Mouse (Mus musculus): ENCODE measurements around the gene Tbl3. TPM values are rescaled to one million over a fixed set of nuclear protein-coding genes. Genes with fewer than 3 reads are reported as not detected.

The Tbl3 gene
- total RNA-seq (2014; rRNA removed; ENCODE audit: low replicate concordance) (33.9 and 42.2 TPM in 2 replicates), polyA plus RNA-seq (2015; fragmentation: Nextera tagmentation; extraction: Ambion mirVana) (27.2 and 30.1 TPM in 2 replicates)

DNA sequence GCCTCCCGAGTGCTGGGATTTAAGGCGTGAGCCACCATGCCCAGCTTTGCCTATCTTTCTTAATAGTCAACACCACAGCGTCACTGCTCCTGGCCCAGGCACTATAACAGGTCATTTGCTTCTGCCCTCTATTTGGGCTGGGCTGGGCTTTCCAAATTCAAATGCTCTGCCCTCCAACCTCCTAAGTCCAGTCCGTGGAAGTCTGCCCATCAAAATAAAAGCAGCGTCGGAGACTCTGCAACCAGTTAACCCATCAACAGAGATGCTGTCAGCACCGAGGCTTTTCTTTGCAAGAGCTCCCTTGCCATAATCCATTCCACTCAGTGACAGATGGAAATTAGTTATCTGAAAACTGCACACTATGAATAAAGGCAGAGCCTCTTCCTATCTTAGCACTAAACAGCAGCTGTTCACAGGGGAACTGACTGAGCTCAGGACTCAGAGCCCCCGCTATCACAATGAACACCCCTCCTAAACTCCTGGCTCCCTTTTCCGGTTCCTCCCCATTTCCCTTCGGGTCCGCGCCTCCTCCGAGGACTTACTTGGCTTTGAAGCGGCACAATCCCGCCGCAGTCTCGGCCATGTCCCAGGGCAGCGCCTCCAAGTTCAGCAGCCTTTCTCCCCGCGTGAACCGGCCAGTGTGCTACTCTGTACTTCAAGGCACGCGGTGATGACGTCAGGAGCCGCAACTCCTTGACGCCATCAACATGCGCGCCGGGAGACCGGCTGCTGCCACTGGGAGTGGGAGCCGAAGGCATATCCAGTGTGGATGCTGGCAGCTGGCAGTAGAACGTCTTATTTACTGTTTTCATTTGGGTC is at the start of gene Tbl3:
Tbl3 (minus strand) TSS at position 679 of the 819 bp plus-strand sequence.
- peak within 1 kb of the TSS; percentile 79 for H3K27ac ChIP-seq (ENCODE audit: low read depth)
- 2% methylated on average over 32 of the region's 32 CpGs for WGBS
- TF ChIP-seq CTCF (IDR thresholded peaks at IDR 0.05; ENCODE audit: low read depth), result 0 out of 2 replicates have a peak, but pooled peaks have one; percentile 6
- no peak for TF ChIP-seq EP300 (IDR thresholded peaks at IDR 0.05; ENCODE audit: low read depth)
- H3K9me3 ChIP-seq (replicated peaks; ENCODE audit: control insufficient read depth, low read length), result no peaks in the 10 kb centered on the region
- DNase-seq (ENCODE audit: low spot score), result peak; percentile 92
- H3K4me2 ChIP-seq (ENCODE audit: low read depth, low read length), result peak within 1 kb of the TSS; percentile 74
- H3K27me3 ChIP-seq (ENCODE audit: control insufficient read depth, insufficient read depth, low read length), result no peaks in the 10 kb centered on the region
- peak within 1 kb of the TSS; percentile 68 for H3K4me3 ChIP-seq (ENCODE audit: low read depth, low read length)
- peaks cover 13% of the 10 kb centered on the region; the same call in 1 of the 2 replicates for H3K4me1 ChIP-seq (ENCODE audit: control insufficient read depth, insufficient read depth)
- peak; percentile 87 for ATAC-seq (ENCODE audit: insufficient read depth, low read depth)
- peak within 1 kb of the TSS; percentile 73 for H3K9ac ChIP-seq (replicated peaks; ENCODE audit: low read depth, low read length)
- peaks cover 31% of the 10 kb centered on the region for H3K36me3 ChIP-seq (replicated peaks; ENCODE audit: control insufficient read depth, insufficient read depth, low read length)

DNA sequence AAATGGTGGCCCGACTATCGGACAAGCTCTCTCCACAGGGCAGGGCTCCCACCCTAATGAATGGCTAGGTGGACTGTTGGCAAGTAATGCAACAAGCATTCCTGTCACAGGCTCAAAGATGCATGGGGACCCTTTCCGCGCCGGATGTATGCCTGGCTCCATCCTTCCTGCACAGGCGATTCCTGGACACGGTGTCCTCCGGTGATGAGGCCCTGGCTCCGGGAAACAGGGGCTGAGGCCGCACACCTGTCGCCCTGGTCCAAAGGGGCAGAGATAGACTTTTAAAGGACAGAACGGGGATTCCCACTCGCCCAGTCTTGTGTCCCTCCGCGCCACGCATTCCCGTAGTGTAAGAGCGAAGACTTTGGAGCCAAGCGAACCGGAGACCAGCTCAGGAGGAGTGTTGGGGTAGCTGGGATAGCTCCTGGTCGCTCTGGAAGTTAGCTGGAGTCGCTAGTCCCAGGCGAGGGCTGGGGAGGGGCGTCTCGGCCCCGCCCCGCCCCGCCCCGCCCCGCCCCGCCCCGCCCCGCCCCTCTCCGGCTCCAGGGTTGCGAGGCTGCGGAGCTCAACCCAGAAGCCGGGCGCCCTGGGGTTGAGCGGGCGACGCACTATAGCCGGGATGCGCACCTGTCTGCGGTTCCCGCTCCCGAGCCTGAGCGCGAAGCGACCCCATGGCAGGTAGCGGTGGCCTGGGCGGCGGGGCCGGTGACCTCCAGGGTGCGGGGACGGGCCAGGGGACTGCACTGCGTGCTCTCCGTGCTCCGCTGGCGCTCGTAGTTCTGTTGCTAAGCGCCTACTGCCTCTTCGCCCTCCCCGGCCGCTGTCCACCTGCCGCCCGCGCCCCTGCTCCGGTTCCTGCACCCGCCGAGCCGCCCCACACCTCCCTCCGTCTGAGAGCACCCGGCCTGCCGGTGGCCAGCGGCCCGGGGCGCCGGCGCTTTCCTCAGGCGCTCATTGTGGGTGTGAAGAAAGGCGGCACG is 45.2 kb upstream of the Tbl3 start, which contains the start of gene Hs3st6:
Hs3st6 (plus strand) TSS at position 574 of the 980 bp plus-strand sequence.
- Histone ChIP-seq H3K27me3 (ENCODE audit: control insufficient read depth, insufficient read depth, low read length) (peaks cover 58% of the 10 kb centered on the region), H3K9me3 (replicated peaks; ENCODE audit: control insufficient read depth, low read length) (no peaks in the 10 kb centered on the region), H3K4me2 (ENCODE audit: low read depth, low read length) (peak within 1 kb of the TSS; percentile 95), H3K27ac (ENCODE audit: low read depth) (no peak within 1 kb of the TSS), H3K4me1 (ENCODE audit: control insufficient read depth, insufficient read depth) (0 out of 2 replicates have a peak, but pooled peaks cover 6% of the 10 kb centered on the region), H3K4me3 (ENCODE audit: low read depth, low read length) (peak within 1 kb of the TSS; percentile 58), H3K36me3 (replicated peaks; ENCODE audit: control insufficient read depth, insufficient read depth, low read length) (no peaks in the 10 kb centered on the region), H3K9ac (replicated peaks; ENCODE audit: low read depth, low read length) (no peak within 1 kb of the TSS; the same call in 1 of the 2 replicates)
- peak; percentile 86 for ATAC-seq (ENCODE audit: insufficient read depth, low read depth)
- no peak for TF ChIP-seq EP300 (IDR thresholded peaks at IDR 0.05; ENCODE audit: low read depth)
- TF ChIP-seq CTCF (IDR thresholded peaks at IDR 0.05; ENCODE audit: low read depth), result no peak
- no peak for DNase-seq (ENCODE audit: low spot score)
- WGBS, result 2% methylated on average over 55 of the region's 82 CpGs

GRCm38 (mm10) chr17:24751528-24751927 is 44.1 kb upstream of the Tbl3 start:
- DNase-seq (ENCODE audit: low spot score) (no peak), ATAC-seq (ENCODE audit: insufficient read depth, low read depth) (no peak)
- H3K9ac ChIP-seq (replicated peaks; ENCODE audit: low read depth, low read length), result no peak overlapping the region
- 0 out of 2 replicates have a peak, but pooled peaks cover 6% of the 10 kb centered on the region for H3K4me1 ChIP-seq (ENCODE audit: control insufficient read depth, insufficient read depth)
- H3K4me3 ChIP-seq (ENCODE audit: low read depth, low read length), result no peak overlapping the region
- H3K36me3 ChIP-seq (replicated peaks; ENCODE audit: control insufficient read depth, insufficient read depth, low read length), result no peaks in the 10 kb centered on the region
- no peak overlapping the region for H3K4me2 ChIP-seq (ENCODE audit: low read depth, low read length)
- 14% methylated on average over 4 of the region's 4 CpGs for WGBS
- peaks cover 58% of the 10 kb centered on the region for H3K27me3 ChIP-seq (ENCODE audit: control insufficient read depth, insufficient read depth, low read length)
- TF ChIP-seq CTCF (IDR thresholded peaks at IDR 0.05; ENCODE audit: low read depth) (no peak), EP300 (IDR thresholded peaks at IDR 0.05; ENCODE audit: low read depth) (no peak)
- H3K27ac ChIP-seq (ENCODE audit: low read depth), result no peak overlapping the region
- no peaks in the 10 kb centered on the region for H3K9me3 ChIP-seq (replicated peaks; ENCODE audit: control insufficient read depth, low read length)

GRCm38 (mm10) chr17:24746986-24747385 is 39.5 kb upstream of the Tbl3 start:
- TF ChIP-seq CTCF (IDR thresholded peaks at IDR 0.05; ENCODE audit: low read depth) (no peak), EP300 (IDR thresholded peaks at IDR 0.05; ENCODE audit: low read depth) (no peak)
- ATAC-seq (ENCODE audit: insufficient read depth, low read depth) (no peak), DNase-seq (ENCODE audit: low spot score) (no peak)
- no peaks in the 10 kb centered on the region for H3K9me3 ChIP-seq (replicated peaks; ENCODE audit: control insufficient read depth, low read length)
- H3K36me3 ChIP-seq (replicated peaks; ENCODE audit: control insufficient read depth, insufficient read depth, low read length), result 0 out of 2 replicates have a peak, but pooled peaks cover 5% of the 10 kb centered on the region
- no peak overlapping the region for H3K4me3 ChIP-seq (ENCODE audit: low read depth, low read length)
- no peak overlapping the region for H3K27ac ChIP-seq (ENCODE audit: low read depth)
- no peaks in the 10 kb centered on the region for H3K4me1 ChIP-seq (ENCODE audit: control insufficient read depth, insufficient read depth)
- WGBS, result 46% methylated on average over 4 of the region's 4 CpGs
- peaks cover 25% of the 10 kb centered on the region for H3K27me3 ChIP-seq (ENCODE audit: control insufficient read depth, insufficient read depth, low read length)
- H3K9ac ChIP-seq (replicated peaks; ENCODE audit: low read depth, low read length), result no peak overlapping the region
- H3K4me2 ChIP-seq (ENCODE audit: low read depth, low read length), result no peak overlapping the region

All from heart, postnatal 0 days (tissue).